Mouse (Mus musculus): ENCODE results near the gene Socs7. TPM values are rescaled to one million over a fixed set of nuclear protein-coding genes. Genes with fewer than 3 reads are reported as not detected.

Gene Socs7
- polyA plus RNA-seq, 1 experiment from 2014 or later: 1.1 TPM

DNA sequence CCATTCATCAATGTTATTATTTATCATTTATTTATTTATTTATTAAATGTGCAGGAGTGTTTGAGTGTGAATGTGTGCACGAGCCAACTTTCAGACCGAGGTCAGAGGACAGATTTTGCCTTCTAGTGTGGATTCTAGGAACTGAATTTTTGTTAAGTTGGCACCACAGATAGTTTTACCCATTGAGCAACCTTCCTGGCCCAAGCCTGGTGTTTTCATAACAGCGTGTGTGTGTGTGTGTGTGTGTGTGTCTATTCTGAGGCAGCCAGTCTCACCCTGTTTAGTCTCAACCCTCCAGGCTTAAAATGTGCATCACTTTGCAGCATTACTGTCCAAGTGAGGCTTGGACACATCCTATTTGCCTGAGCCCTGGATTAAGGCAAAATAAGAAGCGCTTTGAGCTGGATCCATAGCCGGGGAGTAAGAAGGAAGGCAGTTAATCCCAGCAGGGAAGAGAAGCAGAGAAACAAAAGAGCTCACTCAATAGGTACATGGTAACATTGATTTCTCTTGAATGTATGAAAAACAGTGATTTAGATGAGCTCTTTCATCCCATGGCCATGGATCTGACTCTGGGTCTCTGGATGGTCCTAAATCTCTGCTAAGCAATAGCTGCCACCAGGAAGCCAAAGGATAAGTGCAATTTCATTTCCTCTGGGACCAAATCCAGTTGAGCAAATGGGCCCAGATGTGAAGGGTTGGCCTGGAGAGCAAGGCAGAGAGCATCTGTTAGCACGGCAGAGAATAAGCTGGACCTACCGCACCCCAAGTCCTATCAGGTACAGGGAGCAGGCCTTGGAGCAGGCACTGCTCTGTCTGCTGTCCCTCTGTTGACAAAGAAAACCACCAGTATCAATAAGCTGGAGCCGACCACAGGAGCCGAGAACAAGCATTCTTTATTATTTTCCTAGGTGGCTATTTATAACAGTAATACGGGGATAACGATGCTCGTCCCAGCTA lies 30.8 kb upstream of the Socs7 start:
- Histone ChIP-seq H3K4me2 (no peak overlapping the region), H3K9ac (no peak overlapping the region), H3K36me3 (replicated peaks) (peaks cover 37% of the 10 kb centered on the region), H3K9me3 (replicated peaks) (no peaks in the 10 kb centered on the region), H3K27me3 (peaks cover 17% of the 10 kb centered on the region), H3K4me3 (replicated peaks) (no peak overlapping the region), H3K4me1 (replicated peaks) (peaks cover 9% of the 10 kb centered on the region; the same call in 1 of the 2 replicates), H3K27ac (replicated peaks) (no peak overlapping the region)
- ATAC-seq (ENCODE audit: insufficient read depth): no peak
- WGBS (ENCODE audit: insufficient replicate concordance): 78% methylated on average over 12 of the region's 12 CpGs

DNA sequence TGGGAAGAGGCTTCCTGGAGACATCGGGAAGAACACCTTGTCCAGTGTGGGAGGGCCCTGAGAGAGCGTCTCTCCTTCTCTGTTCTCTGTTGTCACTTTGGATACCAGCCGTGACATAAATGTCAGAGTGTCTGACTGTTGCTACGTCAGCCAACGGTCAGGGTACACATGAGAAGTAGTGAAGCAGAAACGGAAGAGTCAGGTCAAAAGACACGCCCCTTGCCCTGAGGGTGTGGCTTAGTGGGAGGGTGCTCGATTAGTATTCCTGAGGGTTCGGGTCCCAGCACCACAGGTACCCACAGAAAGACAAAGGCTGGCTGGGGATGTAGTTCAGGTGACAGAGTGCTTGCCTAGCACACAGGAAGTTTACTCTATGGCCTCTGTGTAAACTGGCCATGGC lies 29.3 kb upstream of the Socs7 start:
- Histone ChIP-seq H3K4me1 (replicated peaks) (peaks cover 9% of the 10 kb centered on the region; the same call in 1 of the 2 replicates), H3K27me3 (peaks cover 32% of the 10 kb centered on the region)

DNA sequence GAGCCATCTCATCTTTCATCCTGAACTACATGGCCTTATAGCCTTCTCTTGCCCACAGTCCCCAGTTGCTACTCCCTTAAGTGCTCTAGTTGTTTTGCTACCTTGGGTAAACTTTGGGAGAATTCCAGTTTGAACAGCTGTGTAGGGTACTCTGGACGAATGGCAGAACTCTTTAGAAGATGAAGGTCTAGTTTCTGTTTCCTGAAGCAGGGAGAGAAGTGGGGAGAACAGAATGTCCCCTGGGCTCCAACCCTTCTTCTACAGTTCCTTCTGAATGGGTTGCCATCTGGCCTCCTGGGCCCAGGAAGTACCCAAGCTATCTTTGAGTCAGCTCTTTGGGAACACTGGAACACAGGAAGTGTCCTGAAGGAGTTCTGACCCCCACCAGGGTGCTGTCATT lies 28.5 kb upstream of the Socs7 start:
- Histone ChIP-seq H3K27me3 (peaks cover 41% of the 10 kb centered on the region), H3K9me3 (replicated peaks) (no peaks in the 10 kb centered on the region), H3K27ac (replicated peaks) (no peak overlapping the region), H3K9ac (no peak overlapping the region), H3K4me2 (no peak overlapping the region), H3K4me1 (replicated peaks) (peaks cover 9% of the 10 kb centered on the region; the same call in 1 of the 2 replicates), H3K4me3 (replicated peaks) (no peak overlapping the region), H3K36me3 (replicated peaks) (peaks cover 16% of the 10 kb centered on the region)
- ATAC-seq (ENCODE audit: insufficient read depth): no peak
- 45% methylated on average over 1 of the region's 1 CpGs for WGBS (ENCODE audit: insufficient replicate concordance)

More for the DNA sequence above, 29.3 kb upstream of the Socs7 start:
- Histone ChIP-seq H3K9me3 (replicated peaks) (no peaks in the 10 kb centered on the region), H3K9ac (no peak overlapping the region), H3K27ac (replicated peaks) (no peak overlapping the region), H3K4me3 (replicated peaks) (no peak overlapping the region), H3K4me2 (no peak overlapping the region), H3K36me3 (replicated peaks) (peaks cover 24% of the 10 kb centered on the region)
- 36% methylated on average over 9 of the region's 9 CpGs for WGBS (ENCODE audit: insufficient replicate concordance)
- ATAC-seq (ENCODE audit: insufficient read depth): no peak

DNA sequence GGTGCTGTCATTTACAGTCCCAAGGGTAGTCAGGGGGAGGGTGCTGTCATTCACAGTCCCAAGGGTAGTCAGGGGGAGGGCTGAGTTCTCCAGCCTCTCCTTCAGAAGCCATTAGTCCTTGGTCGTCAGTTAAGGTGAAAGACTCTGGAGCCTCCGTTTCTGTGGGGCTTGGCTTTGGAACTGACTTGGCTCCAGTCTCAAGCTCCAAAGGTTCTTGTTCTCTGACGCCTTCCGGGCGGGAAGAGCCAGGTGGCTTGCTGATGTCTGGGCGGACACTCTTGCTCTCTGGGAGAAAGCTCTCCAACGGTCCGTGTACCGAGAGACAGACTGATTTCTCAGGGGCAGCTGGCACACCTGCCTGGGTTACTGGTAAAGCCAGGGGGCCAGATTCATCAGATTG lies 28.0 kb upstream of the Socs7 start:
- Histone ChIP-seq H3K4me3 (replicated peaks) (no peak overlapping the region), H3K27ac (replicated peaks) (no peak overlapping the region), H3K4me2 (no peak overlapping the region), H3K4me1 (replicated peaks) (peaks cover 9% of the 10 kb centered on the region; the same call in 1 of the 2 replicates), H3K36me3 (replicated peaks) (peaks cover 10% of the 10 kb centered on the region), H3K9ac (no peak overlapping the region), H3K9me3 (replicated peaks) (no peaks in the 10 kb centered on the region), H3K27me3 (peaks cover 44% of the 10 kb centered on the region)
- ATAC-seq (ENCODE audit: insufficient read depth): no peak
- 63% methylated on average over 9 of the region's 9 CpGs for WGBS (ENCODE audit: insufficient replicate concordance)

DNA sequence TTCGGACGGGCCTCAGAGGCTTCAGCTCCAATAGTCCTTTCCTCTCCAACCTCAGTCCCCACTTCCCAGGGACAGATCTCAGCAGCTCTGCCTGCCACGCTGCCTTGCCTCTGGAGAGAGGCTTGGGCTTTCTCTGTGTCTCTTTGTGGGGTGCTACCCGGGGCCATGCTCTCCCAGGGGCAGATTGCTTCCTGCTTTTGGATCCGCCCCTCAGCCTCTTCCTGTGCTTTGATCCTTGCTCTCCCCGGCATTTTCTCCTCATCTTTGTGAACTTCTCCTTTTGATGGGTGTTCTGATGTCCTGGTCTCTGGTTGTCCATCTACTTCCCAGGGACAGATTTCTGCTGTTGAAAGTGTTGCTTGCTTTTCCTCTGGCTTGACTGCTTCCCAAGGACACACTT lies 26.1 kb upstream of the Socs7 start:
- Histone ChIP-seq H3K4me2 (no peak overlapping the region), H3K9me3 (replicated peaks) (no peaks in the 10 kb centered on the region), H3K4me1 (replicated peaks) (peaks cover 9% of the 10 kb centered on the region; the same call in 1 of the 2 replicates), H3K9ac (no peak overlapping the region), H3K36me3 (replicated peaks) (no peaks in the 10 kb centered on the region), H3K27me3 (peaks cover 48% of the 10 kb centered on the region), H3K4me3 (replicated peaks) (no peak overlapping the region), H3K27ac (replicated peaks) (no peak overlapping the region)
- 21% methylated on average over 6 of the region's 6 CpGs for WGBS (ENCODE audit: insufficient replicate concordance)
- ATAC-seq (ENCODE audit: insufficient read depth): no peak

DNA sequence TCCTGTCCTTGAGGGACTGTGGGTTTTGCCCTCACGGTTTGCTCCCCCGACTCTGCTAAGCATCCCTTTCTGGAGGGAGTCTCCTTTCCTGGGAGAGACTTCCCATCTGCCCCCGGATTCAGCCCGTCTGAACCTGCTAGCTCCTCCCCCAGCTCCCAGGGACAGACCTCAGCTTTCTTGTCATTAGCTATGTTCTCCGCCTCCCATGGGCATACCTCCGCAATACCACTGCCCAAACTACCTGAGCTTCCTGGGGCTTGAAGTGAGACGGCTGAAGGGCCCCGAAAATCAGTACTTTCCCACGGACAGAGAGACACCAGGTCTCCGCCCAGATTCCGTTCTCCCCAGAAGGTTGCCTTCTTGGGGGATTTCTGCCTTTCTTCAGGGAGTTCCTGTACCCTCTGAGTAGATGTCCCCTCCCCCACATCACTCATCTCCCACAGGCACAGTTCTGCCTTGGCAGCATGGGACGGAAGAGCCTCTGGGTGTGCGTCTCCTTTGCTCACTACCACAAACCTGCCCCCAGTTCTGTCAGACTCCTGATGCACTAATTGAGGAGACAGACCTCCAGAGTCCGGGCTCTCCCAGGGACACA lies 25.5 kb upstream of the Socs7 start:
- 55% methylated on average over 14 of the region's 14 CpGs for WGBS (ENCODE audit: insufficient replicate concordance)
- Histone ChIP-seq H3K27me3 (peaks cover 48% of the 10 kb centered on the region), H3K4me3 (replicated peaks) (no peak overlapping the region)

DNA sequence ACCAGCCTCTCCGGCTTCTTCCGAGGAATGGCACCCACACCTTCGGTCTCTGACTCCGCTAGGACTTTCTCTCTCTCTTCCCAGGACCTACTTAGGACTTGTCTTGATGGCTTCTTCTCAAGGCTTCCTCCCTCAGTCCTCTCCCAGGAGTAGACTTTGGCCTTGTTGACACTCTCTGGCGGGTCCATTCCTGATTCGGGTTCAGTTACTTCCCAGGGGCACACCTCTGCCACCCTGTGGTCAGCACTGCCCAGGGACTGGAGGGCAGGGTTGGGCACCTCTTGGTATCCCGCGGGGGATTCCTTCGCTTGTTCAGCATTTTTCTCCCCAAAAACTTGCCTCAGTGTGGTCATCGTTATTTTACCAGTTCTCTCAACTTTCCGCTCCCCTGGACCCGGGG lies 25.0 kb upstream of the Socs7 start:
- no peak for ATAC-seq (ENCODE audit: insufficient read depth)
- Histone ChIP-seq H3K27me3 (peaks cover 48% of the 10 kb centered on the region), H3K4me1 (replicated peaks) (peaks cover 9% of the 10 kb centered on the region; the same call in 1 of the 2 replicates), H3K9me3 (replicated peaks) (no peaks in the 10 kb centered on the region), H3K36me3 (replicated peaks) (no peaks in the 10 kb centered on the region), H3K27ac (replicated peaks) (no peak overlapping the region), H3K9ac (no peak overlapping the region), H3K4me3 (replicated peaks) (no peak overlapping the region), H3K4me2 (no peak overlapping the region)
- 68% methylated on average over 12 of the region's 12 CpGs for WGBS (ENCODE audit: insufficient replicate concordance)

More for the DNA sequence above, 25.5 kb upstream of the Socs7 start:
- no peaks in the 10 kb centered on the region for H3K9me3 ChIP-seq (replicated peaks)
- H3K27ac ChIP-seq (replicated peaks): no peak overlapping the region
- ATAC-seq (ENCODE audit: insufficient read depth): no peak
- H3K9ac ChIP-seq: no peak overlapping the region
- peaks cover 9% of the 10 kb centered on the region; the same call in 1 of the 2 replicates for H3K4me1 ChIP-seq (replicated peaks)
- H3K4me2 ChIP-seq: no peak overlapping the region
- no peaks in the 10 kb centered on the region for H3K36me3 ChIP-seq (replicated peaks)

DNA sequence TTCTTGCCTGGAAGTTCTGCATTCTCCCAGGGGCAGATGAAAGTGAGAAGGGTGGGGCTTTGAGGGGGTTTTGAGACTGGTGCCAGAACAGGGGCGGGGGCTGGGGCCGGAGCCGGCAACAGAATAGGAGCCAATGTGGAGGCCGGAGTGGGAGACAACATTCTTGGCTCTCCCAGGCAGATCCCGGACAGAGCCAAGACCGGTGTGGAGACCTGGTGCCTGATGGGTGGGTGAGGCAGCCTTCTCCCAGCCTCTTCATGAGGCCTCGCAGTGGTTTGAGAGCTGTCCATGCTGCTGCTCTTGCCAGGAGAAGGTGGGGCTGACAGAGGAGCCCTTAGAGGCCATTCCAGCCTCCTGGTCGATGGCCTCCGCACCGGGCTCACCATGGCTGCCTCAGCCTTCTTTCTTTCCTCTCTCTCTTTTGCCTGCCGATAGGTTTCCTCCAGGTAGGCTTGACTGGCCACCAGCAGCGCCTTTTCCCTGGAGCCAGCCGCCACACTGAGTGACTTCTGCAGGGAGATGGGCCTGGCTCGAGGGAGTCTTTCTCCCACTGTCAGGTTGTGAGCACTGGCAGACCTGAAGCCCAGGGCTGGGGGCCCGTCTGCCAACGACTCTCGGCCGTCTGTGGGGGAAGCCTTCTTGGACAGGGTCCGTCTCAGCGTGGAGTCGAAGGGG lies 23.9 kb upstream of the Socs7 start:
- Histone ChIP-seq H3K9me3 (replicated peaks) (no peaks in the 10 kb centered on the region), H3K9ac (no peak overlapping the region), H3K36me3 (replicated peaks) (no peaks in the 10 kb centered on the region), H3K4me1 (replicated peaks) (no peaks in the 10 kb centered on the region; the same call in 1 of the 2 replicates), H3K27ac (replicated peaks) (no peak overlapping the region), H3K4me2 (no peak overlapping the region), H3K4me3 (replicated peaks) (no peak overlapping the region), H3K27me3 (peaks cover 54% of the 10 kb centered on the region)
- ATAC-seq (ENCODE audit: insufficient read depth): no peak
- WGBS (ENCODE audit: insufficient replicate concordance): 53% methylated on average over 21 of the region's 21 CpGs

DNA sequence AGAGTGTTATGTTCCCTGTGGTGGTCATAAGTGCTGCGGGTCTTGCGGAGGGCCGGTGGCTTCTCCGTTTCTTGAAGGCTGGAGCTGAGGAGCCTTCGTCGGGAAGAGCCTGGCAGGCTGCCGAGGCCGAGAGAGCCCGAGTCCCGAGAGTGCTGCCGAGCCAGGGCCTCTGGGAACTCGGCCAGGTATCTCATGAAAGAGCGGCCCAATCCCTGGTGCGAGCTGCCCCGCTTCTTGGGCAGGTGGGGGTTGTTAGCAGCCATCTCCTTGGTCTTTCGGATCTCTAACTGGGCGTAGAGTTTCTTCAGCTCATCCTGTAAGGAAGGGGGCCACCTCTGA lies 23.4 kb upstream of the Socs7 start:
- no peak for ATAC-seq (ENCODE audit: insufficient read depth)
- no peak overlapping the region for H3K9ac ChIP-seq

DNA sequence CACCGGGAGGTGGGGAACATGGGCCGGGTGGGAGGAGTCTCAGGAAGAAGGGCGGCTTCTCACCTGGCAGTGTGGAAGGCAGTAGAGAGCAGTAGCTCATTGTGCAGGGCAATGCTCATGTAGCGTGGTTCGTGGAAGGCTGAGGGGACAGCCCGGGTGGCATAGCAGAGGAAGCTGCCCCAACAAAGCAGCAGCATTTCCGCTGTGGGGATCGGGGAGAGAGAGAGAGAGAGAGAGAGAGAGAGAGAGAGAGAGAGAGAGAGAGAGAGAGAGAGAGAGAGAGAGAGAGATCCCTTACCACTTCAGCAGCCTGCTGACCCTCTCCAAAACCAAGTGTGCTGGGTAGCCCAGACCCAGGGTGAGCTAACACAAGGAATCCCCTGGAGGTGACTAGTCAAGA lies 19.2 kb upstream of the Socs7 start:
- no peaks in the 10 kb centered on the region for H3K36me3 ChIP-seq (replicated peaks)
- ATAC-seq (ENCODE audit: insufficient read depth): no peak
- 40% methylated on average over 8 of the region's 8 CpGs for WGBS (ENCODE audit: insufficient replicate concordance)
- H3K4me2 ChIP-seq: 0 out of 2 replicates have a peak overlapping the region, but pooled peaks have one; percentile 29
- peaks cover 41% of the 10 kb centered on the region for H3K27me3 ChIP-seq
- no peaks in the 10 kb centered on the region for H3K9me3 ChIP-seq (replicated peaks)
- H3K9ac ChIP-seq: no peak overlapping the region
- H3K4me1 ChIP-seq (replicated peaks): peaks cover 6% of the 10 kb centered on the region
- no peak overlapping the region for H3K27ac ChIP-seq (replicated peaks)
- no peak overlapping the region for H3K4me3 ChIP-seq (replicated peaks)

More for the DNA sequence above, 23.4 kb upstream of the Socs7 start:
- H3K36me3 ChIP-seq (replicated peaks): no peaks in the 10 kb centered on the region
- H3K4me2 ChIP-seq: no peak overlapping the region
- 50% methylated on average over 17 of the region's 17 CpGs for WGBS (ENCODE audit: insufficient replicate concordance)
- no peak overlapping the region for H3K4me3 ChIP-seq (replicated peaks)
- H3K9me3 ChIP-seq (replicated peaks): no peaks in the 10 kb centered on the region
- H3K27me3 ChIP-seq: peaks cover 60% of the 10 kb centered on the region
- H3K4me1 ChIP-seq (replicated peaks): peaks cover 5% of the 10 kb centered on the region
- H3K27ac ChIP-seq (replicated peaks): no peak overlapping the region

DNA sequence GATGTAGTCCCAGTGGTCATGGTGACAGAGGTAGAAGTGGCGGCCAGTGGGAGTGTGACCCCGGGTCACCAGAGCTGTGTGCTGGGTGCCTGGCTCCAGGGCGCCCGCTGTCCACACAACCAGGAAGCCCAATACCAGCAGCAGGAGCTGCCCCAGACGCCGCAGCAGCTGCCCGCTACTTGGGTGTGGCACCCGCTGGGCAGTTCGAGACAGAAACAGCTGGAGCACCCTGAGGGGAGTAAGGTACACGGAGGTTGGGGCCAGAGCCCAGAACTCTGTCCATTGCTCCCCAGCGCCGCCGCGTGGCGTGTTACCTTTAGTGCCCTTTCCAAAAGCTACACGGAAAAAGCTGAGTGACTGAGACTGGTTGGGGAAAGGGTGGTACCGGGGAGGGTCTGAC lies 18.7 kb upstream of the Socs7 start:
- no peak for ATAC-seq (ENCODE audit: insufficient read depth)
- H3K4me1 ChIP-seq (replicated peaks): peaks cover 6% of the 10 kb centered on the region
- H3K9ac ChIP-seq: no peak overlapping the region
- WGBS (ENCODE audit: insufficient replicate concordance): 20% methylated on average over 17 of the region's 17 CpGs
- H3K27ac ChIP-seq (replicated peaks): no peak overlapping the region
- H3K36me3 ChIP-seq (replicated peaks): no peaks in the 10 kb centered on the region
- H3K27me3 ChIP-seq: peaks cover 37% of the 10 kb centered on the region
- H3K4me2 ChIP-seq: peak overlapping the region; percentile 29; the same call in 1 of the 2 replicates
- H3K4me3 ChIP-seq (replicated peaks): no peak overlapping the region; the same call in 1 of the 2 replicates
- H3K9me3 ChIP-seq (replicated peaks): no peaks in the 10 kb centered on the region

All from liver, embryonic 15.5 days (tissue).